Mouse (Mus musculus): ENCODE measurements at regions not wholly inside any gene's neighbourhood (a gene's known extent, or its start where the extent isn't known, plus 50 kb on each side); places are given as distances from the start of the nearest gene placed in this dataset.

DNA sequence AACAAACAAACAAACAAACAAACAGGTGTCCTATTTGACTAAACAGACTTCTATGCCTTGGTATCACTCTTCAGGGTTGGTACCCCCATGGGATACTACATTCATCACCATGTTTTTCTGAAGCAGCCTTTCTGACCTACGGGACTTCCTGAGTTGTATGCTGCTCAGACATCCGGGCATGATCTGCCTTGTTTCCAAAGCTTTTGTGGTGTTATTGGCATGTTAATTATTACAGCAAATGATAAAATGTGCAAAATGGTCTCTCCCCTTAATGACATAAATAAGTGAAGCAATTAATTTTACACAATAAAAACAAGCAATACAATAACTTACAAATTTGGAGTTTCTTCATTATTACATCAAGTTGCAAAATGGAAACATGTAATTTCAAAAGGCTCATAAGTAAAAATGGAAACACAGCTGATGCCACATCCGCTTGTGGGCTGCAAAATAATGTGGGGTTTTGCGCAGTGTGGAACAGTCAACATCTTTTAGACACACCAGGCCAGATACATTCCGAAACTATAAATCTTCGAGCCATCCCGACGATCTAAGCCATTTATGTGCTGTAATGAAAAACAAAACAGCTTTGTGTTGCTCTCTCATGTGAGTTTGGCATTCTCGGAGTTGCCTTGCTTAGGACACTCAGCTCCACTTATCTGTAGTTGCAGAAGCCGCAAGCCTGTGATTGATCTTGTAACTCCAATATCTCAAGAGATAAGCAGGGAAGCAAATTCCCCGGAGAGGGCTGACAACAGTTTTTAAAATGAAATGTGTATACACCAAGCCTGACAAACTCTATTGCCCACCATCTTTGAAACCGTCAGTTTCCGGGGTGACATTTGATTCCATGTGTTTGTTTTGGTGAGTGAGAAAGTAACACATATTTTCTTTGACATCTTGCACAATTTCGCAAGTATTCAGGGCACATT, 121.3 kb downstream of the Cdca7 start:
- no peak for TF ChIP-seq GATA1 (IDR thresholded peaks at IDR 0.05; ENCODE audit: borderline replicate concordance, low read length)
- TF ChIP-seq FLI1 (IDR thresholded peaks at IDR 0.05; ENCODE audit: low read length): no peak
